ENCODE assay signal across 11 mouse cellular contexts in the genomic region with DNA sequence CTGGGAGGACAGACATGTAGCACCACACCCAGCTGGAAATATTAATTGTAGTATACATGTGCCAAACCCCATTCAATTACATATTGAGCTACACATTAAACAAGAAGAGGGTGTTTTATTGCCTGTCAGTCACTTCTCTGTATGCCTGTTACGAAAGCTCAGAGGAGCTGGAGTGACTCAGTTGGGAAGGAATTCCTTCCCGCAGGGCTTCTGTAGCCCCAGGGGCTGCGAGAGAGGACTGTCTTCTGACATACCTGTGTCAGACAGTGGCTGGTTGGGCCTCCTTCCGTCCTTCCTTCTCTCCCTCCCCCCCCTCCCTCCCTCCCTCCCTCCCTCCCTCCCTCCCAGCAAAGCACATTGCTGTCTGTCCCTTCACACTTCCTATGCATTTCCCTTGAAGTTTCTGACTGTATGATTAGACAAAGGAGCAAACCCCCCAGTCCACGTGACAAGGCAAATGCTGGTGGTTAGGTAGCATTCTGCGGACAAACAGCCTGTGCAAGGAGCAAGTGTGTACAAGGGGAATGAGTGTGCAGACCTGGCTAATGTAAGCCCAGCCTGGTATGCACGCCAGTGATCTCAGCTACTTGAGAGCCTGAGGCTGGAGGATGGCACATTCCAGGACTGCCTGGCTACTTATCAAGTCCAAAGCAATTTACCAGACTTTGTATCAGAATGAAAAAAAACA. TPM values are rescaled to one million over a fixed set of nuclear protein-coding genes. Genes with fewer than 3 reads are reported as not detected.
DNase-seq lines count a peak whose midpoint lies in the region; ATAC-seq and TF ChIP-seq lines count a peak whose summit lies in the region.
"Had no signal": no experiment of that assay in that cellular context is flagged by ENCODE, and none has a peak within 500 bp of the region (broad histone marks: within the 10 kb centered on the region; RNA-seq: fewer than 3 reads in every experiment).

No protein-coding gene starts in this region.

- DNase-seq in embryo, embryonic 10 days (ENCODE audit: low spot score) = peak; percentile 65
- no peak for DNase-seq in embryo, embryonic 9.5 days (ENCODE audit: extremely low spot score)
- peak; percentile 84 for DNase-seq in midbrain, embryonic 11.5 days (ENCODE audit: low spot score, missing footprints)
- DNase-seq in yolk sac, embryonic 10.5 days (ENCODE audit: low spot score) = peak; percentile 72
- no peak for DNase-seq in layer of hippocampus, postnatal 25 days (ENCODE audit: extremely low spot score in 1 of 2, low spot score in 1 of 2)
- no peak for DNase-seq in hindbrain, postnatal 0 days (ENCODE audit: low spot score)
- DNase-seq: adrenal gland, postnatal 36 days; lung, adult 18-20 months; thymus, adult 18-20 months had no signal

- no peak overlapping the region for H3K4me2 ChIP-seq in midbrain, embryonic 11.5 days
- H3K4me2 ChIP-seq in midbrain, embryonic 13.5 days (replicated peaks) = no peak overlapping the region
- H3K4me2 ChIP-seq in intestine, postnatal 0 days (replicated peaks; ENCODE audit: low read depth) = no peak overlapping the region
- H3K4me2 ChIP-seq in hindbrain, postnatal 0 days (ENCODE audit: low read depth, low read length) = no peak overlapping the region

- no peaks in the 10 kb centered on the region for H3K9me3 ChIP-seq in midbrain, embryonic 11.5 days (ENCODE audit: control insufficient read depth, low read length)
- no peaks in the 10 kb centered on the region for H3K9me3 ChIP-seq in midbrain, embryonic 13.5 days
- no peaks in the 10 kb centered on the region for H3K9me3 ChIP-seq in intestine, postnatal 0 days (ENCODE audit: control insufficient read depth)
- H3K9me3 ChIP-seq in hindbrain, postnatal 0 days (ENCODE audit: low read length) = no peaks in the 10 kb centered on the region

- H3K27me3 ChIP-seq in midbrain, embryonic 11.5 days (ENCODE audit: control insufficient read depth, insufficient read depth, low read length) = no peaks in the 10 kb centered on the region
- no peaks in the 10 kb centered on the region for H3K27me3 ChIP-seq in midbrain, embryonic 13.5 days
- H3K27me3 ChIP-seq in intestine, postnatal 0 days (replicated peaks; ENCODE audit: control insufficient read depth, insufficient read depth, low read length) = no peaks in the 10 kb centered on the region
- H3K27me3 ChIP-seq in hindbrain, postnatal 0 days (ENCODE audit: insufficient read depth, low read length) = no peaks in the 10 kb centered on the region

- H3K4me3 ChIP-seq in midbrain, embryonic 11.5 days (ENCODE audit: low read depth, low read length) = no peak overlapping the region
- H3K4me3 ChIP-seq in midbrain, embryonic 13.5 days (replicated peaks) = no peak overlapping the region
- no peak overlapping the region for H3K4me3 ChIP-seq in intestine, postnatal 0 days (ENCODE audit: low read depth, low read length)
- H3K4me3 ChIP-seq in hindbrain, postnatal 0 days (ENCODE audit: low read length) = no peak overlapping the region

- ATAC-seq in midbrain, embryonic 11.5 days (ENCODE audit: low FRiP score) = no peak
- no peak for ATAC-seq in midbrain, embryonic 13.5 days
- peak; percentile 61 for ATAC-seq in intestine, postnatal 0 days
- ATAC-seq in hindbrain, postnatal 0 days = no peak

- no peak overlapping the region for H3K27ac ChIP-seq in midbrain, embryonic 11.5 days (ENCODE audit: low read depth, low read length)
- no peak overlapping the region for H3K27ac ChIP-seq in midbrain, embryonic 13.5 days
- peak overlapping the region; percentile 28; the same call in 1 of the 2 replicates for H3K27ac ChIP-seq in intestine, postnatal 0 days (ENCODE audit: low read depth, low read length)
- H3K27ac ChIP-seq in hindbrain, postnatal 0 days = no peak overlapping the region

- no peak overlapping the region for H3K9ac ChIP-seq in midbrain, embryonic 11.5 days (ENCODE audit: low read length)
- no peak overlapping the region for H3K9ac ChIP-seq in midbrain, embryonic 13.5 days (replicated peaks)
- no peak overlapping the region for H3K9ac ChIP-seq in intestine, postnatal 0 days (ENCODE audit: low read depth, low read length)
- H3K9ac ChIP-seq in hindbrain, postnatal 0 days (replicated peaks; ENCODE audit: low read length) = no peak overlapping the region

- H3K36me3 ChIP-seq in midbrain, embryonic 11.5 days (ENCODE audit: control insufficient read depth, insufficient read depth, low read length) = no peaks in the 10 kb centered on the region
- no peaks in the 10 kb centered on the region for H3K36me3 ChIP-seq in midbrain, embryonic 13.5 days
- no peaks in the 10 kb centered on the region for H3K36me3 ChIP-seq in intestine, postnatal 0 days (ENCODE audit: control insufficient read depth, insufficient read depth)
- no peaks in the 10 kb centered on the region for H3K36me3 ChIP-seq in hindbrain, postnatal 0 days (ENCODE audit: insufficient read depth, low read length)

- TF ChIP-seq CTCF in intestine, postnatal 0 days (IDR thresholded peaks at IDR 0.05; ENCODE audit: low read depth) = no peak
- TF ChIP-seq CTCF in hindbrain, postnatal 0 days (IDR thresholded peaks at IDR 0.05; ENCODE audit: low read depth) = no peak

- 68% methylated on average over 7 of the region's 7 CpGs for WGBS in midbrain, embryonic 11.5 days
- 67% methylated on average over 7 of the region's 7 CpGs for WGBS in midbrain, embryonic 13.5 days
- 19% methylated on average over 7 of the region's 7 CpGs for WGBS in intestine, postnatal 0 days
- WGBS in hindbrain, postnatal 0 days = 46% methylated on average over 7 of the region's 7 CpGs

- no peaks in the 10 kb centered on the region for H3K4me1 ChIP-seq in midbrain, embryonic 11.5 days (ENCODE audit: control insufficient read depth, insufficient read depth, low read length)
- H3K4me1 ChIP-seq in midbrain, embryonic 13.5 days (replicated peaks) = peaks cover 17% of the 10 kb centered on the region
- peaks cover 4% of the 10 kb centered on the region; the same call in 1 of the 2 replicates for H3K4me1 ChIP-seq in intestine, postnatal 0 days (replicated peaks; ENCODE audit: control insufficient read depth, insufficient read depth, low read length)
- peaks cover 5% of the 10 kb centered on the region; the same call in 1 of the 2 replicates for H3K4me1 ChIP-seq in hindbrain, postnatal 0 days (ENCODE audit: insufficient read depth, low read length)

RNA-seq across cellular contexts. Expression of a gene that starts 9.6 kb away (rescaled TPM):
- polyA plus RNA-seq in midbrain, embryonic 11.5 days (2014; fragmentation: Nextera tagmentation; extraction: Ambion mirVana) = 7.9 and 9.1 TPM in 2 replicates
- polyA plus RNA-seq in midbrain, embryonic 13.5 days (2015; fragmentation: Nextera tagmentation; extraction: Ambion mirVana) = 13.4 and 15.2 TPM in 2 replicates
- polyA plus RNA-seq in intestine, postnatal 0 days (2015; fragmentation: Nextera tagmentation; extraction: Ambion mirVana) = 17.0 and 18.8 TPM in 2 replicates
- 10 to 100 TPM; 18.8 to 19.5 TPM for total RNA-seq in layer of hippocampus, postnatal 25 days (2021)
- 9.8 and 22.7 TPM in 2 replicates for total RNA-seq in hindbrain, postnatal 0 days (2014; rRNA removed)
- 19.1 and 22.0 TPM in 2 replicates for polyA plus RNA-seq in hindbrain, postnatal 0 days (2015; fragmentation: Nextera tagmentation; extraction: Ambion mirVana)

RNA-seq across cellular contexts. Expression of a gene that starts 49.9 kb away (rescaled TPM):
- polyA plus RNA-seq in midbrain, embryonic 11.5 days (2014; fragmentation: Nextera tagmentation; extraction: Ambion mirVana) = 0.39 TPM in 1 of 2 replicates, not detected in the other
- not detected in 2 replicates for polyA plus RNA-seq in midbrain, embryonic 13.5 days (2015; fragmentation: Nextera tagmentation; extraction: Ambion mirVana)
- 1.1 and 1.5 TPM in 2 replicates for polyA plus RNA-seq in intestine, postnatal 0 days (2015; fragmentation: Nextera tagmentation; extraction: Ambion mirVana)
- total RNA-seq in layer of hippocampus, postnatal 25 days (2021) = not detected
- not detected in 2 replicates for total RNA-seq in hindbrain, postnatal 0 days (2014; rRNA removed)
- polyA plus RNA-seq in hindbrain, postnatal 0 days (2015; fragmentation: Nextera tagmentation; extraction: Ambion mirVana) = 0.25 and 0.32 TPM in 2 replicates
- total RNA-seq: adrenal gland, postnatal 36 days had no signal

Comparison
In these comparisons a context has a peak if more than half of its experiments do, and no peak if none do; other contexts are left out.
1. DNase-seq: peak in embryo, embryonic 10 days (single experiment), midbrain, embryonic 11.5 days (single experiment) and yolk sac, embryonic 10.5 days (single experiment); none in embryo, embryonic 9.5 days (single experiment), layer of hippocampus, postnatal 25 days (0 of 2) and hindbrain, postnatal 0 days (single experiment).